Mouse (Mus musculus) ovary, adult 2 months (tissue): ENCODE measurements around the gene Scgb1b3. TPM values are rescaled to one million over a fixed set of nuclear protein-coding genes. Genes with fewer than 3 reads are reported as not detected.

Experiments used
- polyA plus RNA-seq: library from polyadenylated mRNA; depleted of rRNA; stranded (reverse); fragments of >200 nt; gene quantifications from 2 replicates; pipeline ENCODE4 v1.2.3, GENCODE M21; 2012; rRNA removed

The Scgb1b3 gene
- not detected in 2 replicates for polyA plus RNA-seq

GRCm38 (mm10) chr7:31375292-31375691 is at the start of gene Scgb1b3:
Gene Scgb1b3 (plus strand): TSS chr7:31375592.

DNA sequence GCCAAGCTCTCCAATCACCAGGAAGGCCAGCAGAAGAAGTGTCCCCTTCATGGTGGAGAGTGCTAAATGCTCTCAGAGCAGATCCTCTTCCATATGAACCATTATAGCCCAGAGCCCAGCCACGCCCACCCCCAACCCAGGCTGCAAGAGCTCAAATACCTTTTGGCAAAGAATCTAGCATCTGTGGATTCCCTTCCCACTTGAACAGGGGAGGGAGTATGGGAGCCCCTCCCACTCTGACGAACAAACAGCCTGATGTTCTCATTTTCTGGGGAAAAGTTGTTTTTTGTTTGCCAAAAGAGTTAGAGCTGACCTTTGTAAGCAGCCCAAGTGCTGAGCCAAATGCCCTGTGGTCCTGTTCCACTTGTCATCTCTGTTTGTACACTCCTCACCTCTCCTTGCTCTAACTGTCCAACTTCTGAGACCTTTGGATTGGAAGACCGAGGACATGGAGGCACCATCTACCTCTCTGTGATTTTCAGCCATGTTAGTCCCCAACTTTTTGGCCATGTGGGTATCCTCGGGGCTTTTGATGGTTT is 13.3 kb upstream of the Scgb1b3 start, which contains the start of gene Scgb2b3:
Gene Scgb2b3, minus strand, starts transcription at position 51 of the 539 bp plus-strand sequence.

Other genes starting within 250 kb of the Scgb1b3 start
- 41.7 and 53.9 TPM in 2 replicates for gene Scn1b, start 248.6 kb upstream of the Scgb1b3 start, polyA plus RNA-seq
- gene Gramd1a, start 219.7 kb upstream of the Scgb1b3 start, polyA plus RNA-seq = 237 and 249 TPM in 2 replicates
- not detected in 2 replicates for gene Scgb2b2, start 85.1 kb upstream of the Scgb1b3 start, polyA plus RNA-seq
- gene Scgb1b2, start 83.8 kb upstream of the Scgb1b3 start, polyA plus RNA-seq = not detected in 2 replicates
- not detected in 2 replicates for gene Scgb2b3, start 13.5 kb upstream of the Scgb1b3 start, polyA plus RNA-seq